Mouse (Mus musculus): ENCODE data around the gene Cmip. TPM values are rescaled to one million over a fixed set of nuclear protein-coding genes. Genes with fewer than 3 reads are reported as not detected.

The Cmip gene
- polyA plus RNA-seq, 1 experiment from 2014 or later, result 6.2 TPM

DNA sequence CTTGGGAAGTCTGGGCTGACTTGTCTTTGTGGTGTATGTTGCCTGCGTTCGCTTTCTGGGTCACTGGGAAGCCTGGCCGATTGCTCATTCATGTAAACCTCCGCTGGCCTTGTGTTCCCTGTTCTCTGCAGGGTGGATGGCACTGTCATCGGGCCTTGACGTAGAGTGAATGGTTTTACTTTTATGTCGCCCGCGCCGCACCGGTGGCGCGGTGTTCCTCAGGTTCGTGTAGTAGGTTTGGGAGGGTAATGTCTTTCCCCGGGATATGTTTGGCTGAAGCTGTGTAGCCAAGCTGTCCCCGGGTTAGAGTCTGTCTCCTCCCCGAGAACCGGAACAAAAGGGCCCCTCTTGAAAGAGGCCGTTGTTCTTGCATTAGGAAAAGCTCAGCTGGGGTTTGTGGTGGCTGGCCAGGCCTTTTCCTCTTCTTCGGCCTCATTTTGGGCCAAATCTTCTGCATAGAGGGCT lies 21.8 kb downstream of the Cmip start:
- no peak for ATAC-seq (ENCODE audit: extremely low read depth, insufficient number of reproducible peaks, low FRiP score, low TSS enrichment)
- H3K9me3 ChIP-seq, result no peaks in the 10 kb centered on the region
- 76% methylated on average over 20 of the region's 20 CpGs for WGBS
- H3K27me3 ChIP-seq (replicated peaks), result no peaks in the 10 kb centered on the region
- no peak overlapping the region for H3K27ac ChIP-seq (replicated peaks)
- H3K9ac ChIP-seq, result 0 out of 2 replicates have a peak overlapping the region, but pooled peaks have one; percentile 37
- peaks cover 9% of the 10 kb centered on the region; the same call in 1 of the 2 replicates for H3K36me3 ChIP-seq
- H3K4me3 ChIP-seq, result no peak overlapping the region
- peaks cover 36% of the 10 kb centered on the region for H3K4me1 ChIP-seq
- H3K4me2 ChIP-seq, result no peak overlapping the region

DNA sequence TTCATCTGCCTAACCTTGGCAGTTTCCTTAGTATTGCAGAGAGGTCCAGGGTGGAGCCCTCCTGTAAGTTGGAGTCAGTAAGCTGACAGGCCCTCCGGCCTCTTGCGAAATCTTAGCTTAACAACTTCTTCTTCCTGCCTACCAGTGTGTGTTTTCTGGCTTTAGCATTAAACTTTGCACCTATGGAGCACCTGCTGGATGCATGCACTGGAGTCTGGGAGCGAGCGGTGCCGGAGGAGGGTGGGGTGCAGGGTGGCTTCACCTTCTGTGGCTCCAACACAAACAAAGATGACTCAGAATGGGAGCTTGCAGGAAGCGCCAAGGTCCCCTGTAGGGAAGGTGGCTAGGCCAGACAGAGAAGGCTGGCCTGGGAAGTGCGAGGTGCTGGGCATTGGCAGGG lies 23.6 kb downstream of the Cmip start:
- 78% methylated on average over 7 of the region's 7 CpGs for whole genome bisulfite sequencing

DNA sequence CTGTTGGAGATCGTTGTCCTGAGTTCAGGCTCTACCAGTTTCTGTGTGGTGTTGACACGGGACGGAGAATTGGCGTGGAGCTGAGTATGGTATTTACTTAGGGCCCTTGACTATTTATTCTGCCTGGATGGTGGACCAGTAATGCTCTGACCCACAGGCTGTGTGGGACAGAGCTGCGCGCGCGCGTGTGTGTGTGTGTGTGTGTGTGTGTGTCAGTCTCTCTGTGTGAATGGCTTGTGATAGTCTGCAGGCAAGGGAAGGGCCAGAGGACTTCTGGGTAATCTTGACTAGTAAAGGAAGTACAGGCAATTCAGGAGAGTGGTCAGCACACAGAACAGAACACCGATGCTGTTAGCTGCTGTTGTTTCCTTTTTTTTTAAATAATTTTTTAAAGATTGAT lies 24.8 kb downstream of the Cmip start:
- Histone ChIP-seq H3K27me3 (replicated peaks) (no peaks in the 10 kb centered on the region), H3K4me3 (no peak overlapping the region), H3K36me3 (peaks cover 14% of the 10 kb centered on the region), H3K9me3 (no peaks in the 10 kb centered on the region), H3K9ac (peak overlapping the region; percentile 48; the same call in 1 of the 2 replicates), H3K27ac (replicated peaks) (0 out of 2 replicates have a peak overlapping the region, but pooled peaks have one; percentile 29), H3K4me2 (peak overlapping the region; percentile 27), H3K4me1 (peaks cover 34% of the 10 kb centered on the region)
- WGBS, result 87% methylated on average over 10 of the region's 10 CpGs
- no peak for ATAC-seq (ENCODE audit: extremely low read depth, insufficient number of reproducible peaks, low FRiP score, low TSS enrichment)

More for the DNA sequence above, 23.6 kb downstream of the Cmip start:
- H3K36me3 ChIP-seq, result peaks cover 8% of the 10 kb centered on the region
- peaks cover 34% of the 10 kb centered on the region for H3K4me1 ChIP-seq
- H3K9ac ChIP-seq, result no peak overlapping the region
- H3K4me3 ChIP-seq, result no peak overlapping the region
- no peak overlapping the region for H3K27ac ChIP-seq (replicated peaks)
- no peaks in the 10 kb centered on the region for H3K27me3 ChIP-seq (replicated peaks)
- ATAC-seq (ENCODE audit: extremely low read depth, insufficient number of reproducible peaks, low FRiP score, low TSS enrichment), result no peak
- no peaks in the 10 kb centered on the region for H3K9me3 ChIP-seq
- H3K4me2 ChIP-seq, result no peak overlapping the region

DNA sequence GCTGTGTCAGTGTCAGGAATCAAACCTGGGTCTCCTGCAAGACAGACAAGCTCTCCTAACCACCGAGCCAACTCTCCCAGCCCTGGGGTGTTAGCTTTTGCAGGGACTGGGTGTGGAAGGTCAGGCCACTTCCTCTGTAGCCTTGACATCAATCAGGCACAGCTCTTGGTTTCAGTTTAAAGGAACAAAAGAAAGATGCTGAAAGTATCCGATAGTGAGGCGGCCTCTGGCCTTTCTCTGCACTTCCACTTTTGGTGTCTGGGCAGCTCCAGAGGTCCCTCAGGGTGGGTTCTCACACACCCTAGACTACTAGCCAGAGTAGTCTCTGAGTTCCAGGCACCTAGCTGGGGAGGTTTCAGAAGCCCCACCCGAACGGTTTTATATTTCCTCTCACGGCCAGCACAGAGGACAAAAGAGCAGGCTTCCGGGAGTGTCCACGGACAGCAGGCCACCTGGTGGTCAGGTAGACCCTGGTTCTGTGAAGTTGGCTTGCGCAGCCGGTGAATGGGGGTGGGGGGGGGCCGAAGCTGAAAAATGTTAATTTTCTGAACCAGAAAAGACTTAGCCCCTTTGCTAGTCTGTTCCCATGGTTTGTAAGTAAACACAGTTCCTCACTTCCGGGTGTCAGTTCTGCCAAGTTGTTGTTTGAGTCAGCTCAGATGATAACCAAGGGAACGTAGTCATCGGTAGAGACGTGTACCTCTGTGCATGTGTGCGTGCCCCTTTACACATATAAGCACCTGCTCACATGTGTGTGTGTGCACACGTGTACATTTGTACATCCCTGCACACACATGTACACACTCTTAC lies 25.5 kb downstream of the Cmip start:
- ATAC-seq (ENCODE audit: extremely low read depth, insufficient number of reproducible peaks, low FRiP score, low TSS enrichment), result no peak
- no peaks in the 10 kb centered on the region for H3K27me3 ChIP-seq (replicated peaks)
- peak overlapping the region; percentile 27 for H3K4me2 ChIP-seq
- H3K9ac ChIP-seq, result peak overlapping the region; percentile 48; the same call in 1 of the 2 replicates
- no peaks in the 10 kb centered on the region for H3K9me3 ChIP-seq
- H3K4me3 ChIP-seq, result no peak overlapping the region
- H3K27ac ChIP-seq (replicated peaks), result 0 out of 2 replicates have a peak overlapping the region, but pooled peaks have one; percentile 29
- WGBS, result 55% methylated on average over 17 of the region's 17 CpGs
- H3K4me1 ChIP-seq, result peaks cover 34% of the 10 kb centered on the region
- peaks cover 10% of the 10 kb centered on the region for H3K36me3 ChIP-seq

DNA sequence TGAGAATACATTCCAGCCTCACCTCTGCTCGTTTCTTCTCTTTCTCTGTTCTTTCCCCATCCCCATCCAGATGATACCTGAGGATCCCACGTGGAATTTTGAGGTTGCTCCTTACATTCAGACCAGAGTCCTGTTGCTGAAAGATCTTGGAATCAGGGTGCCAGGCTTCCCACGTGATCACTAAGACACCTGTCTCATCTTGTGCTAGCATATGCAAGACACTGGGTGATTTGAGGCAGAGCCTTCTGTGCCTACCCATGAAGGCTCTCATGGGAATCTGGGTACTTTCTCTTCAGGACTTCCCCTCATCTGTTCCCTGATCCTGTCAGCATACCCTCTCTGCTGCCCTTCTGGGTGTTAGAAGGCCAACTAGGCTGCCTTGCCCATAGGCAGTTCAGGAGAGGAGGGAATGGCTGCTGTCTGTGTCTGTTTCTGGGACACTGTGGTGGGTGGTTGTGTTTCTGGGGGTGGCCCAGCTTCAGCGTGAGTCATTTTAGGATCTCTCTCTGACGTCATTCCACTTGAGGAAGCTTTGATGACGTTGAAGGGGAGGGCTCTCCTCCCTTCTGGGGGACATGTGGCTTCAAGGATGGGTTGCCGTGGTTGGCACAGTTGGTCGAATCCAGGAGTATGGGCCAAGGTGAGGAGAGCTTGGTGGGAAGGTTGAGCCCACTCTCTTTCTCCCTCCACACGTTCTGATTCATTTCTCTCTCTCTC lies 28.1 kb downstream of the Cmip start:
- H3K27ac ChIP-seq (replicated peaks), result no peak overlapping the region
- no peaks in the 10 kb centered on the region for H3K27me3 ChIP-seq (replicated peaks)
- H3K9ac ChIP-seq, result no peak overlapping the region
- no peak overlapping the region for H3K4me3 ChIP-seq
- H3K36me3 ChIP-seq, result peaks cover 10% of the 10 kb centered on the region
- WGBS, result 73% methylated on average over 9 of the region's 9 CpGs
- ATAC-seq (ENCODE audit: extremely low read depth, insufficient number of reproducible peaks, low FRiP score, low TSS enrichment), result no peak
- peaks cover 24% of the 10 kb centered on the region for H3K4me1 ChIP-seq
- H3K9me3 ChIP-seq, result no peaks in the 10 kb centered on the region
- H3K4me2 ChIP-seq, result no peak overlapping the region

DNA sequence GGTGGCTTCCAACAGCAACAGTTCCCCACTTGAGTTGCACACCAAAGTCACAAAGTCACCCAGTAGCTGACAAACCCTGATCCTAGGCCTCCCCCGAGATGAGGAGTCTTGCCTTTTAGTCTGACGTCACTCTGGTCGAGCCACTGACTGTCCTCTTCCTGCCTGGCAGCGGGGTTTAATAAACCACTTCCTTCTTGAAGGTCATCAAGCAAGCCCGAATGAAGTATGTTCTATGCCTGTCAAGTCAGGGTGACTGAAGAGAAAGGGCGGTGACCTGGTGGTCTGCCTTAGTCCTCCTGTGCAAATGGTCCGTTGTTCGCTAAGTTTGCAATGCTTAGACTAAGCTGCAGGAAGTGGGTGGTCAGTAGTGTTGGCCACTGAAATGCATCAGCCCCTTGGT lies 31.1 kb downstream of the Cmip start:
- no peak overlapping the region for H3K27ac ChIP-seq (replicated peaks)
- ATAC-seq (ENCODE audit: extremely low read depth, insufficient number of reproducible peaks, low FRiP score, low TSS enrichment), result no peak
- H3K9me3 ChIP-seq, result no peaks in the 10 kb centered on the region
- peaks cover 10% of the 10 kb centered on the region for H3K36me3 ChIP-seq
- no peak overlapping the region for H3K4me3 ChIP-seq
- no peak overlapping the region for H3K4me2 ChIP-seq
- H3K4me1 ChIP-seq, result peaks cover 10% of the 10 kb centered on the region
- no peak overlapping the region for H3K9ac ChIP-seq
- 74% methylated on average over 8 of the region's 8 CpGs for WGBS
- H3K27me3 ChIP-seq (replicated peaks), result no peaks in the 10 kb centered on the region

DNA sequence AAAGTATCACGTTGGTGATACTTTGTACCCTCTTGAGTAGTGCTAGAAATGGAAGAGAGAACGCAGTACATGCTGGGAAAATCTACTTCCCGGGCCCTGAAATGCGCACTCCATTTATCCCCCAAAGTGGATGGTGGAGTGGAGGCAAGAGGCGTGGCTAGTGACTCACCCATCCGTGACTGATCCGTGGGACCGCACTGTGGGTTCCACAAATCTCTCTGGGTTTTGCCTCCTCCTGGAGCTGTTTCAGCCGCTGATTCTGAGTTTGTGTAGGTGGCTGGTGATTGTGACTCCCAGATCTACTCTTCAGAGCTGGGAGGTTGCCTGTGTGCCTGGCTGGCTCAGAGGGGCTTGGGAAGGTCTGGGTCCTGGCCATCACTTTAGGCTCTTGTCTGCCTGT lies 32.2 kb downstream of the Cmip start:
- no peak for ATAC-seq (ENCODE audit: extremely low read depth, insufficient number of reproducible peaks, low FRiP score, low TSS enrichment)
- no peak overlapping the region for H3K9ac ChIP-seq
- no peaks in the 10 kb centered on the region for H3K27me3 ChIP-seq (replicated peaks)
- peaks cover 10% of the 10 kb centered on the region for H3K36me3 ChIP-seq
- H3K4me3 ChIP-seq, result no peak overlapping the region
- WGBS, result 87% methylated on average over 9 of the region's 9 CpGs
- no peaks in the 10 kb centered on the region for H3K9me3 ChIP-seq
- H3K27ac ChIP-seq (replicated peaks), result no peak overlapping the region
- peaks cover 19% of the 10 kb centered on the region for H3K4me1 ChIP-seq
- H3K4me2 ChIP-seq, result no peak overlapping the region

DNA sequence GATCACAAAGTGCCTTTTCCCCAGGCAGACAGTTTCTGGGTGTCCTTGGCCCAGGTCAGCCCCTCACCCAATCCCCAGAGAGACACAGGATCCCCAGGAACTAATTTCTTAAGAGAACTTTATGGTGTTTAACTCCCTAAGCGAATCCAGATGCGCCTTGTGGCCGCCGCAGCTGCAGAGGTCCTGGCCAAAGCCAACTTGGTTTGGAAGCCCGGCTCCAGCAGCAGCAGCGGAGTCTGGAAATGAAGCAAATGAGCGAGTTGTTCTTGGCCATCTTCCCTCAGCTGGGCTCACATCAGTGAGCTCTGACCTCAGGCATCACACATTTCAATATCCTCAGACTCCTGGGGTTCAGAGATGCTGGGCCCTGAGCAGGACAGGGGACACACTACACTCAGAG lies 33.6 kb downstream of the Cmip start:
- H3K27me3 ChIP-seq (replicated peaks), result no peaks in the 10 kb centered on the region
- H3K27ac ChIP-seq (replicated peaks), result no peak overlapping the region
- peaks cover 29% of the 10 kb centered on the region for H3K4me1 ChIP-seq
- no peak overlapping the region for H3K4me2 ChIP-seq
- 0 out of 2 replicates have a peak overlapping the region, but pooled peaks have one; percentile 2 for H3K9ac ChIP-seq
- WGBS, result 72% methylated on average over 7 of the region's 7 CpGs
- H3K4me3 ChIP-seq, result no peak overlapping the region
- H3K36me3 ChIP-seq, result peaks cover 8% of the 10 kb centered on the region
- no peaks in the 10 kb centered on the region for H3K9me3 ChIP-seq
- no peak for ATAC-seq (ENCODE audit: extremely low read depth, insufficient number of reproducible peaks, low FRiP score, low TSS enrichment)

DNA sequence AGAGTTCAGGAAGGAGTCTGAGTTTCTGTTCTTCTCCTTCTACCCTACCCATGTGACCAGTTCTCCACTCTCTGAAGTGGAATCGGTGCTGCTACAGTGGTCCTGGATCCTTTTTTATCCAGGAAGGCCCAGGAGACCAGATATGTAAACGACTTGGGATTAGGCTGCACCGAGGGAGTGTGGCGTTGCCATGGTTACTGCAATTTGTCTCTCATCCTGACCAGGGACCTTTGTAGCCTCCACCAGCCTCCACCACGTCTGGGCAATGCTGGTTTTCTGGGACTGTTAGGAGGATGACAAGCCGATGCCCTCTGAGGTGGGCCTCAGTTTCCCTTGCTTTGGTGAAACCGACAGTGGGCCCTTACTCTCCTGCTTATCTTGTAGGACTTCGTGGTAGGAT lies 35.4 kb downstream of the Cmip start:
- Histone ChIP-seq H3K9me3 (no peaks in the 10 kb centered on the region), H3K27me3 (replicated peaks) (no peaks in the 10 kb centered on the region), H3K9ac (no peak overlapping the region), H3K4me1 (peaks cover 33% of the 10 kb centered on the region), H3K36me3 (no peaks in the 10 kb centered on the region), H3K27ac (replicated peaks) (no peak overlapping the region), H3K4me3 (no peak overlapping the region), H3K4me2 (no peak overlapping the region)
- WGBS, result 48% methylated on average over 8 of the region's 8 CpGs
- no peak for ATAC-seq (ENCODE audit: extremely low read depth, insufficient number of reproducible peaks, low FRiP score, low TSS enrichment)

DNA sequence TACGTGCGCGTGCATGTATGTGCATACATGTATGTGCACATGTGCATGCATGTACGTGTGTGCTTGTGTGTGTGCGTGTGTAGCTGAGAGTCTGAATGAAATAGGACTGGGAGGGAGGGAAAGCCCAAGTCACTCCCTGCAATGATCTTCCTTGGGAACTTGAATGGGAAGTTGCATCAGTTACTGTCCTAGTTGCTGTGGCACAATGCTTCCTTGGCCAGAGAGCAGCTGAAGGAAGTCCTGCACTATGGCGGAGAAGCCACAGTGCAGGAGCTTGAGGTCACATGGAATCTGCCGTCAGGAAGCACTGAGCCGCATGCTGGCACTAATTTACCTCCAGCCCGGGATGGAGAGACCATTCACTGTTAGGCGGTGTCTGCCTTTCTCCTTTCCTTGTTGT lies 37.9 kb downstream of the Cmip start:
- H3K4me2 ChIP-seq, result no peak overlapping the region
- no peaks in the 10 kb centered on the region for H3K36me3 ChIP-seq
- H3K27ac ChIP-seq (replicated peaks), result no peak overlapping the region
- 81% methylated on average over 10 of the region's 10 CpGs for WGBS
- H3K9me3 ChIP-seq, result no peaks in the 10 kb centered on the region
- no peak overlapping the region for H3K9ac ChIP-seq
- no peak overlapping the region for H3K4me3 ChIP-seq
- peaks cover 59% of the 10 kb centered on the region for H3K4me1 ChIP-seq
- no peak for ATAC-seq (ENCODE audit: extremely low read depth, insufficient number of reproducible peaks, low FRiP score, low TSS enrichment)
- no peaks in the 10 kb centered on the region for H3K27me3 ChIP-seq (replicated peaks)

DNA sequence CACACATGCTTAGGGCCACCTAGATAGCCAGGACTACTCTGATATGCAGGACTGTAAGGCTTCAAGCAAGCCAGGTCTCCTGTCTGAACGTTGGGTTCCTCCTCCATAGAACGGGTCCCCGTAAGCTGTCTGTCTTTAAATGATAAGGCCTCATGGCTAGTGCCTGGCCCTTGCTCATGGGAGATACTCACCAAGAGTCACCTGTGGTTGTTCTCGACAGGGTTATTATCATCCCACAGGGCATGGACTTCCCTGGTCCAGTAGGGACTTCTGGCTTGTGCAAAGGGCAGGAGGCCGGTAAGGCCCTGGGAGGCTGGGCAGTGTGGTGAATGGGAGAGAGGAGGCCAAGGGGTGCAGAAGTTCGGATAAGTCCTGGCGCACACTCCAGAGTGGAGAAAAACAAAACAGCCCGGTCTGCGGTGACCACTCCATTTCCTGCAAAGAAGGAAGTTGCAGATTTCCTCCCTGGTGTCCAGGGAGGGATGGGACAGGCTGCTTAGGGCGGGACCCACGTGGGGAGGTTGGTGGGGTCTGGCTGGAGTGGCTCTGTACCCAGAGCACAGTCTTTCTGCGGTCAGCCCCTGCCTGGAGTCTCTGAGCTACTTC lies 41.2 kb downstream of the Cmip start:
- no peaks in the 10 kb centered on the region for H3K9me3 ChIP-seq
- H3K9ac ChIP-seq, result no peak overlapping the region
- peaks cover 67% of the 10 kb centered on the region for H3K4me1 ChIP-seq
- 48% methylated on average over 12 of the region's 12 CpGs for WGBS
- H3K4me3 ChIP-seq, result no peak overlapping the region
- no peaks in the 10 kb centered on the region for H3K36me3 ChIP-seq
- H3K27ac ChIP-seq (replicated peaks), result peak overlapping the region; percentile 75
- H3K4me2 ChIP-seq, result peak overlapping the region; percentile 34
- H3K27me3 ChIP-seq (replicated peaks), result no peaks in the 10 kb centered on the region
- ATAC-seq (ENCODE audit: extremely low read depth, insufficient number of reproducible peaks, low FRiP score, low TSS enrichment), result peak; percentile 48; the same call in 1 of the 2 replicates

All from heart, embryonic 13.5 days (tissue).